10 mouse cellular contexts compared by ENCODE assay signal in genomic region chr19:10038910-10039309, GRCm38 (mm10). TPM values are rescaled to one million over a fixed set of nuclear protein-coding genes. Genes with fewer than 3 reads are reported as not detected.
A peak's percentile ranks its signal among the peaks of the same experiment; 100 is the strongest.
DNase-seq lines count a peak whose midpoint lies in the region; ATAC-seq and TF ChIP-seq lines count a peak whose summit lies in the region.
"Had no signal": no experiment of that assay in that cellular context is flagged by ENCODE, and none has a peak within 500 bp of the region (broad histone marks: within the 10 kb centered on the region; RNA-seq: fewer than 3 reads in every experiment).

No protein-coding gene starts in this region.

- no peak overlapping the region for H3K4me3 ChIP-seq in heart, postnatal 0 days (ENCODE audit: low read depth, low read length)
- no peak overlapping the region for H3K4me3 ChIP-seq in lung, adult 2 months (replicated peaks; ENCODE audit: extremely low read depth, low read depth, low read length)
- H3K4me3 ChIP-seq: hindbrain, embryonic 12.5 days had no signal

- H3K27ac ChIP-seq in heart, postnatal 0 days (ENCODE audit: low read depth): peak overlapping the region; percentile 88
- H3K27ac ChIP-seq: hindbrain, embryonic 12.5 days had no signal

- in situ Hi-C loops in Patski (cut with MboI; ENCODE audit: low pct_unique_long_range_greater_than_20kb): loop anchor here (5.0 kb wide), 1 partner anchor 37 kb away; the partner anchor contains the start of genes Best1 and Rab3il1

- H3K9me3 ChIP-seq in heart, postnatal 0 days (replicated peaks; ENCODE audit: control insufficient read depth, low read length): no peaks in the 10 kb centered on the region
- H3K9me3 ChIP-seq: hindbrain, embryonic 12.5 days had no signal

- CTCF ChIA-PET in Patski (lab: Charles Lee): interaction anchor here (0.7 to 8.3 kb wide), 14 partner anchors 10 to 161 kb away, joined by 3 to 78 read pairs (median 4); partner anchors contain the start of genes Best1, Fads1 and Rab3il1

- intact Hi-C loops in heart, postnatal 25 days (cut with DNase I): loop anchor here (5.0 to 10.0 kb wide), 2 partner anchors 63 to 156 kb away; partner anchors contain the start of gene Fads2

- POLR2A ChIA-PET in Patski (lab: Charles Lee): no interaction called here

- TF ChIP-seq CTCF in Patski (IDR thresholded peaks at IDR 0.05): no peak
- no peak for TF ChIP-seq CTCF in heart, postnatal 0 days (IDR thresholded peaks at IDR 0.05; ENCODE audit: low read depth)
- no peak for TF ChIP-seq CTCF in lung, adult 2 months (IDR thresholded peaks at IDR 0.05; ENCODE audit: insufficient read depth, low read length)

- WGBS in heart, postnatal 0 days: 0% methylated on average over 3 of the region's 3 CpGs
- WGBS in lung, adult 2 months: 14% methylated on average over 3 of the region's 3 CpGs

- TF ChIP-seq EP300 in heart, postnatal 0 days (IDR thresholded peaks at IDR 0.05; ENCODE audit: low read depth): peak; percentile 43; the same call in 1 of the 2 replicates

- peaks cover 53% of the 10 kb centered on the region for H3K4me1 ChIP-seq in heart, postnatal 0 days (ENCODE audit: control insufficient read depth, insufficient read depth)
- H3K4me1 ChIP-seq in lung, adult 2 months (ENCODE audit: control insufficient read depth, insufficient read depth, low read length): peaks cover 6% of the 10 kb centered on the region

- ATAC-seq in Patski: peak; percentile 32
- ATAC-seq in heart, postnatal 0 days (ENCODE audit: insufficient read depth, low read depth): no peak
- ATAC-seq in granulocyte monocyte progenitor cell, adult 5-6 weeks (replicated peaks; ENCODE audit: poor library complexity, severe bottlenecking): no peak

- H3K4me2 ChIP-seq in heart, postnatal 0 days (ENCODE audit: low read depth, low read length): 0 out of 2 replicates have a peak overlapping the region, but pooled peaks have one; percentile 4
- H3K4me2 ChIP-seq: hindbrain, embryonic 12.5 days had no signal

- no peaks in the 10 kb centered on the region for H3K36me3 ChIP-seq in heart, postnatal 0 days (replicated peaks; ENCODE audit: control insufficient read depth, insufficient read depth, low read length)
- H3K36me3 ChIP-seq: hindbrain, embryonic 12.5 days had no signal

- H3K9ac ChIP-seq in heart, postnatal 0 days (replicated peaks; ENCODE audit: low read depth, low read length): no peak overlapping the region; the same call in 1 of the 2 replicates
- H3K9ac ChIP-seq: hindbrain, embryonic 12.5 days had no signal

- H3K27me3 ChIP-seq in Patski: no peaks in the 10 kb centered on the region
- H3K27me3 ChIP-seq in heart, postnatal 0 days (ENCODE audit: control insufficient read depth, insufficient read depth, low read length): no peaks in the 10 kb centered on the region

- 0 out of 2 replicates have a peak, but pooled peaks have one; percentile 11 for TF ChIP-seq POLR2A in lung, adult 2 months (IDR thresholded peaks at IDR 0.05; ENCODE audit: borderline replicate concordance, extremely low read depth, low read depth, low read length)

- peak; percentile 96 for DNase-seq in heart, adult 11 months
- no peak for DNase-seq in heart, postnatal 25 days (ENCODE audit: low spot score)
- no peak for DNase-seq in Patski (ENCODE audit: low read depth, low spot score)
- peak; percentile 67 for DNase-seq in heart, postnatal 0 days (ENCODE audit: low spot score)
- DNase-seq in lung, adult 2 months: peak; percentile 82
- DNase-seq in gastrocnemius, adult 8-10 months (ENCODE audit: low spot score in 2 of 2): no peak
- no peak for DNase-seq in layer of hippocampus, adult 11-12 months (ENCODE audit: low spot score)

RNA-seq across cellular contexts. Expression of gene Fads3, which starts 2.5 kb away (rescaled TPM):
- total RNA-seq in heart, postnatal 25 days (2021): 10 to 100 TPM; 35.9 to 36.0 TPM
- polyA plus RNA-seq in Patski (2021): 227 TPM
- total RNA-seq in heart, postnatal 0 days (2014; rRNA removed; ENCODE audit: low replicate concordance): 106 and 156 TPM in 2 replicates
- polyA plus RNA-seq in heart, postnatal 0 days (2015; fragmentation: Nextera tagmentation; extraction: Ambion mirVana): 21.4 and 23.3 TPM in 2 replicates
- polyA plus RNA-seq in lung, adult 2 months (2012; rRNA removed): 283 and 341 TPM in 2 replicates
- 0.38 and 0.97 TPM in 2 replicates for total RNA-seq in granulocyte monocyte progenitor cell, adult 5-6 weeks (2014; fragmentation: Nextera tagmentation)
- total RNA-seq in granulocyte monocyte progenitor cell, adult 5-6 weeks (2017): 0.22 and 1.4 TPM in 2 replicates
- 1 to 10 TPM; 1.5 to 4.9 (median 3.5) TPM for total RNA-seq in gastrocnemius, adult 8-10 months (2022)

RNA-seq across cellular contexts. Expression of gene Rab3il1, which starts 37.4 kb away (rescaled TPM):
- total RNA-seq in heart, postnatal 25 days (2021): 1 to 10 TPM; 8.9 to 9.3 TPM
- 0.71 TPM for polyA plus RNA-seq in Patski (2021)
- 16.3 and 27.4 TPM in 2 replicates for total RNA-seq in heart, postnatal 0 days (2014; rRNA removed; ENCODE audit: low replicate concordance)
- 17.9 and 20.7 TPM in 2 replicates for polyA plus RNA-seq in heart, postnatal 0 days (2015; fragmentation: Nextera tagmentation; extraction: Ambion mirVana)
- polyA plus RNA-seq in lung, adult 2 months (2012; rRNA removed): 10.5 and 13.8 TPM in 2 replicates
- 3.7 and 8.2 TPM in 2 replicates for total RNA-seq in granulocyte monocyte progenitor cell, adult 5-6 weeks (2014; fragmentation: Nextera tagmentation)
- 1.9 and 2.8 TPM in 2 replicates for total RNA-seq in granulocyte monocyte progenitor cell, adult 5-6 weeks (2017)
- total RNA-seq in gastrocnemius, adult 8-10 months (2022): 1 to 10 TPM; 2.5 to 3.9 (median 3.3) TPM

RNA-seq across cellular contexts. Expression of gene Best1, which starts 37.5 kb away (rescaled TPM):
- total RNA-seq in heart, postnatal 25 days (2021): under 1 TPM in 1 of 2 experiments, not detected in 1; 0.10 TPM
- polyA plus RNA-seq in Patski (2021): not detected
- total RNA-seq in heart, postnatal 0 days (2014; rRNA removed; ENCODE audit: low replicate concordance): not detected in 2 replicates
- 0.26 and 0.33 TPM in 2 replicates for polyA plus RNA-seq in heart, postnatal 0 days (2015; fragmentation: Nextera tagmentation; extraction: Ambion mirVana)
- polyA plus RNA-seq in lung, adult 2 months (2012; rRNA removed): 2.3 and 3.1 TPM in 2 replicates
- total RNA-seq in granulocyte monocyte progenitor cell, adult 5-6 weeks (2014; fragmentation: Nextera tagmentation): not detected in 2 replicates
- total RNA-seq in granulocyte monocyte progenitor cell, adult 5-6 weeks (2017): 0.09 TPM in 1 of 2 replicates, not detected in the other
- total RNA-seq in gastrocnemius, adult 8-10 months (2022): under 1 TPM in 3 of 4 experiments, not detected in 1; 0.39 to 0.46 (median 0.45) TPM
- total RNA-seq: megakaryocyte-erythroid progenitor cell, adult 5-6 weeks had no signal

RNA-seq across cellular contexts. Expression of gene Fth1, which starts 58.5 kb away (rescaled TPM):
- total RNA-seq in heart, postnatal 25 days (2021): 1,000 to 10,000 TPM; 2,502 to 2,556 TPM
- polyA plus RNA-seq in Patski (2021): 2,141 TPM
- total RNA-seq in heart, postnatal 0 days (2014; rRNA removed; ENCODE audit: low replicate concordance): 396 and 524 TPM in 2 replicates
- 3,148 and 3,286 TPM in 2 replicates for polyA plus RNA-seq in heart, postnatal 0 days (2015; fragmentation: Nextera tagmentation; extraction: Ambion mirVana)
- 4,642 and 7,955 TPM in 2 replicates for polyA plus RNA-seq in lung, adult 2 months (2012; rRNA removed)
- total RNA-seq in granulocyte monocyte progenitor cell, adult 5-6 weeks (2014; fragmentation: Nextera tagmentation): 806 and 810 TPM in 2 replicates
- 350 and 359 TPM in 2 replicates for total RNA-seq in granulocyte monocyte progenitor cell, adult 5-6 weeks (2017)
- total RNA-seq in gastrocnemius, adult 8-10 months (2022): 1,000 to 10,000 TPM; 1,901 to 2,305 (median 2,120) TPM

Comparison
In these comparisons a context has a peak if more than half of its experiments do, and no peak if none do; other contexts are left out.
1. DNase-seq: peak in heart, adult 11 months (single experiment), heart, postnatal 0 days (single experiment) and lung, adult 2 months (single experiment); none in heart, postnatal 25 days (single experiment), Patski (single experiment), gastrocnemius, adult 8-10 months (0 of 2) and layer of hippocampus, adult 11-12 months (single experiment).
2. RNA of gene Fads3, which starts 2.5 kb away (total RNA-seq): 106 to 156 TPM in heart, postnatal 0 days and 35.9 to 36.0 TPM in heart, postnatal 25 days; 1.5 to 4.9 TPM in gastrocnemius, adult 8-10 months and 0.22 to 1.4 TPM in granulocyte monocyte progenitor cell, adult 5-6 weeks; every median in the first group is over 4 times any median in the second.